Mouse (Mus musculus): ENCODE results near the gene Nutf2-ps1. TPM values are rescaled to one million over a fixed set of nuclear protein-coding genes. Genes with fewer than 3 reads are reported as not detected.
A peak's percentile ranks its signal among the peaks of the same experiment; 100 is the strongest.

Nutf2-ps1 gene
- total RNA-seq, 2 experiments from 2014 or later = 63.0 to 71.1 TPM

- no peak for DNase-seq (ENCODE audit: low spot score in 2 of 2)
Measured at GRCm38 (mm10) chr19:53571501-53572428, 17.1 kb downstream of the Nutf2-ps1 start.

- peak in 1 of 2 experiments; percentile 14 for DNase-seq (ENCODE audit: low spot score in 2 of 2)
Measured at GRCm38 (mm10) chr19:53571056-53571455, 17.8 kb downstream of the Nutf2-ps1 start.

GRCm38 (mm10) chr19:53568553-53568952 lies 20.3 kb downstream of the Nutf2-ps1 start:
- no peak for DNase-seq (ENCODE audit: low spot score in 2 of 2)

GRCm38 (mm10) chr19:53567864-53568263 lies 21.0 kb downstream of the Nutf2-ps1 start:
- no peak for DNase-seq (ENCODE audit: low spot score in 2 of 2)

- peak in 1 of 2 experiments; percentile 15 for DNase-seq (ENCODE audit: low spot score in 2 of 2)
Measured at GRCm38 (mm10) chr19:53565565-53566277, 23.1 kb downstream of the Nutf2-ps1 start.

- no peak for DNase-seq (ENCODE audit: low spot score in 2 of 2)
Measured at GRCm38 (mm10) chr19:53564174-53564573, 24.7 kb downstream of the Nutf2-ps1 start.

- no peak for DNase-seq (ENCODE audit: low spot score in 2 of 2)
Measured at GRCm38 (mm10) chr19:53560436-53560835, 28.4 kb downstream of the Nutf2-ps1 start.

GRCm38 (mm10) chr19:53557267-53557936 lies 31.5 kb downstream of the Nutf2-ps1 start:
- no peak for DNase-seq (ENCODE audit: low spot score in 2 of 2)

- DNase-seq (ENCODE audit: low spot score in 2 of 2) = no peak
Measured at GRCm38 (mm10) chr19:53556841-53557240, 32.0 kb downstream of the Nutf2-ps1 start.

- DNase-seq (ENCODE audit: low spot score in 2 of 2) = no peak
Measured at GRCm38 (mm10) chr19:53554981-53555616, 33.8 kb downstream of the Nutf2-ps1 start.

GRCm38 (mm10) chr19:53554402-53554801 lies 34.5 kb downstream of the Nutf2-ps1 start:
- no peak for DNase-seq (ENCODE audit: low spot score in 2 of 2)

GRCm38 (mm10) chr19:53552795-53553194 lies 36.1 kb downstream of the Nutf2-ps1 start:
- no peak for DNase-seq (ENCODE audit: low spot score in 2 of 2)

GRCm38 (mm10) chr19:53552216-53552786 lies 36.6 kb downstream of the Nutf2-ps1 start:
- no peak for DNase-seq (ENCODE audit: low spot score in 2 of 2)

GRCm38 (mm10) chr19:53550972-53551371 lies 37.9 kb downstream of the Nutf2-ps1 start:
- DNase-seq (ENCODE audit: low spot score in 2 of 2) = no peak

GRCm38 (mm10) chr19:53547597-53547996 lies 41.3 kb downstream of the Nutf2-ps1 start:
- DNase-seq (ENCODE audit: low spot score in 2 of 2) = no peak

- no peak for DNase-seq (ENCODE audit: low spot score in 2 of 2)
Measured at GRCm38 (mm10) chr19:53544923-53545561, 43.8 kb downstream of the Nutf2-ps1 start.

- no peak for DNase-seq (ENCODE audit: low spot score in 2 of 2)
Measured at GRCm38 (mm10) chr19:53543602-53544001, 45.3 kb downstream of the Nutf2-ps1 start.

GRCm38 (mm10) chr19:53539296-53539695 lies 49.6 kb downstream of the Nutf2-ps1 start:
- no peak for DNase-seq (ENCODE audit: low spot score in 2 of 2)

- no peak for DNase-seq (ENCODE audit: low spot score in 2 of 2)
Measured at GRCm38 (mm10) chr19:53538796-53539195, 50.1 kb downstream of the Nutf2-ps1 start.

Measured in adrenal gland, adult 18-20 months (tissue).